Mouse (Mus musculus) mouse embryonic stem cell (cell line): ENCODE data around the gene Me1.

Experiments used
- in situ Hi-C, 2 experiments: fragments of 300-500 bp; cut with MboI; formaldehyde crosslinking; loops; 1 replicate in 1 of 2; 3 replicates in 1 of 2; pipeline ENCODE4 v1.14.3; 2019 to 2020; ENCODE audit warnings: low sequenced_read_pairs in 2 of 2, low pct_unique_long_range_greater_than_20kb in 1 of 2, mixed read lengths in 1 of 2; ENCODE audit not compliant: unreplicated experiment in 1 of 2

The Me1 gene

GRCm38 (mm10) chr9:86675426-86675825 is 20.3 kb downstream of the Me1 start:
- in situ Hi-C loops = no loop called here

DNA sequence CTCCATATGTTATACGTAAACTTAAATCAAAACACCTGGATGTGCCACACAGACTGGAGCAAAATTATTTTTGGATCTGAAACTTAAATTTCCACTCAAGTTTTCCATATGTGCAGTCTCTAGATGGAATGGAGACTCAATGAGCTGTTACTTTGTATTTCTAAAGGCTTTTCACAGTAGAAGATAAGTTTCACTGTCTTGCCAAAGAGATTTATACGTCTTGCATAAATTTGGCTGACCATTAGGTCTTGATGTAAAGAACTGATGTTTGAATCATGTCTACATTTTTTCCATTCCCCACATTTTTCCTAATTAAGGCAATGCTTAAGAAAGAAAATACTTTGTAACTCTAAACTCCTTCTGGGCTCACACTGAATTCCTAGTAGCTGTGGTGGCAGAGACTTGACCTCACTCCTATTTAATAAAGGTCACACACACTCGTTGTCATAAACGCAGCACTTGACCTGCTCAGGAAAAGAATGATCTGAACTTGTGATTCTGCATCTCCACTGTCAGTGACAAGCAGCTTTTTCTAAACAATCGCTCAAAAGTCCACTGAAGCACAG is 22.8 kb downstream of the Me1 start:
- in situ Hi-C loops = no loop called here

GRCm38 (mm10) chr9:86668590-86669252 is 27.0 kb downstream of the Me1 start:
- in situ Hi-C loops = no loop called here

- in situ Hi-C loops = no loop called here
Measured at GRCm38 (mm10) chr9:86667138-86667750, 28.5 kb downstream of the Me1 start.

- in situ Hi-C loops = no loop called here
Measured at GRCm38 (mm10) chr9:86661679-86662078, 34.1 kb downstream of the Me1 start.

DNA sequence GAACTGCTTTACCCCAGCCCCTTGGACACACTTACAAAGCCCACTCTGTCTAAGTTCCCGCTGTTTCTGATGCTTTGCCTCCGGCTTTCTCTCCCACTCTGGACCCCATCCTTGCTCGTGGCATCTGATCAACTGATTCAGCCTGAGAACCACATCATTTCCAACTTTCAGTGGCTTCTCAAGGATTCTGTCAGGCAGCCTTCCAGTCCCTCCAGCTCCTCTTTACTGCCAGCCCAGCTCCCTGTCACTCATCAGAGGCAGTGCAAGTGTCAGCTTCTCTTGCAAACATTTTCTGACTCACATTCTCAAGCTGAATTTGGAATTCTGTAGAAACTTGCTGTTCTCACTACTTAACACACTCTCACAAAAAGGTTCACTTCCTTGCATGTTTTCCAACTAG is 34.5 kb downstream of the Me1 start:
- in situ Hi-C loops = no loop called here

DNA sequence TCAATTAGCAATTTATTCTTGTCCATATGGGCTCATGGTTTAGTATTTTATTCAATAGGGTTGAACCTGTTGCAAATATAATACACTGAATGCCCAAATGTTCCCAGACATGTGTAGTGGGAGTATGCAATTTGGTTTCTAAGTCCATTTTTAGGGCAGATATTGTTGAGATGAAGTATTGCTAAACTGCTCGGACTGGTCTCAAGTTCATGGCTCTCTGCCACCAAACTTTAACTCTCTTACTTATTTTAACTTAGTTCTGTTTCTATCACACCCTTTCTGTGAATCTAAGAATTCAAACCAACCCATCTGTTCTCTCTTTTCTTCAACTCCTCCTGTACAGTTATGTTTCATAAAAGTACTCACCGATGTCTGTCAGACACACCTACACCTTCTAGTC is 35.4 kb downstream of the Me1 start:
- in situ Hi-C loops = no loop called here

DNA sequence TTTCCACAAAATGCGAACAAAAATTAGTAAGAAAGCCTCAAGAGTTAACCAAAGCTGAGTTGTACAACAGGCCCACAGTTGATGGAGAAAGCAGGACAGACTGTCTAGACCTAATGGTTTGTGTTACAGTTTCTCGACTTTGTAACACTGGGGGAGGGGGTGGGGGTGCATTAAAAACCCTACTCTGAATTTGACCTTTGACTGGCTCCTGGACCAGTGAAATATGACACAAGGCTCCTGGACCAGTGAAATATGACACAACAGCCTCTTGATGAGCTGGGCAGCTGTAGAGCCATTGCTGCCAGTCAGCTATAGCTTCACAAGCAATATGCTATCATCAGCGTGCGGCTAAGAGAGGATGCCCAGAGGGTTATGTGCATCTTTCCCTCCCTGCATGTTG is 37.4 kb downstream of the Me1 start:
- in situ Hi-C loops = no loop called here

GRCm38 (mm10) chr9:86652194-86652593 is 43.6 kb downstream of the Me1 start:
- in situ Hi-C loops = no loop called here

DNA sequence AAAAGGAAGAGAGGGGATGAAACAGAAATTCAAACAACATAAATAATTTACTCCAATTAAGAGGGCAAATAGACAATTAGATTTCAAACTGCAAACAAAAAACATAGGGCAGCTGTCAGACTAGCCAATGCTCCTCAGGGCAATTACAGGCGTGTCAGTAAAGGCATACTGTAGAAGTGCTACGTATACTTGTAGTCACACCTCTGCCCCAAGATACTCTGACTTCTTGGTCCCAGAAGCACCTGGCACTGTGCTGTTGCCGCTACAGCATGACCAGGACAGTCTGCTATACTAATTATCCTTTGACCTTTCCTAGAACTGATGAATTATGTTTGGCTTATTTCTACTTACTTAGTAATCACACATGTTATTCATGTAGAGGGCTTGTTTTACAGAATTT is 44.5 kb downstream of the Me1 start:
- in situ Hi-C loops = no loop called here

GRCm38 (mm10) chr9:86650822-86651221 is 44.9 kb downstream of the Me1 start:
- in situ Hi-C loops = no loop called here

DNA sequence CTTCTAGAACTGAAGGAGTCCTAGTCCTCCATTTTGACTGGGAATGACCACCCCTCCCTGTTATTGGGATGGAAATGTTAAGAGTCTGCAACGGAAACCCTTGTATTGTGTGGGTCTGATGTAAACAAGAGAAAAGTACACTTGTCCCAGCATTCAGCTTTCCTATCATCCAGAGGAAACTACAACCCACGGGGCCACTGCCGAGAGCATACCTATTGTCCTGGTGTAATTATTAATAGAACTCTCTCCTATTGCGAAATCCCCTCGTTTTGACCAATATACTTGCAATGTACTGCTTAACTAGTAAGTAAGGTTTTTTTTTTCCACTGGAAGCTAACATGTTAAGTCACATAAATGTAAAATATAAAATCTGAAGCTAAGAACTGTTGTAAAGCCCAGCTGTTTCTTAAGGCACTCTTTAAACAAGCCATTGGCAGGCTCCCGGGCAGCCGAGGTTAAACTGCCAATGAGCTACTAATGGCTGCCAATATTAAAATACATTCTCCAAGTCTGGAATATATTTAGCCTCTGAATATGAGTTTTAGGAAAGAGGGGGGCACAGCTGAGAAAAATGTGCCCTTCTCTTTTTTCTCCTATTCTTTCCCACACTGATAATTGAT is 47.7 kb downstream of the Me1 start:
- in situ Hi-C loops = no loop called here

GRCm38 (mm10) chr9:86646807-86647206 is 48.9 kb downstream of the Me1 start:
- in situ Hi-C loops = no loop called here

DNA sequence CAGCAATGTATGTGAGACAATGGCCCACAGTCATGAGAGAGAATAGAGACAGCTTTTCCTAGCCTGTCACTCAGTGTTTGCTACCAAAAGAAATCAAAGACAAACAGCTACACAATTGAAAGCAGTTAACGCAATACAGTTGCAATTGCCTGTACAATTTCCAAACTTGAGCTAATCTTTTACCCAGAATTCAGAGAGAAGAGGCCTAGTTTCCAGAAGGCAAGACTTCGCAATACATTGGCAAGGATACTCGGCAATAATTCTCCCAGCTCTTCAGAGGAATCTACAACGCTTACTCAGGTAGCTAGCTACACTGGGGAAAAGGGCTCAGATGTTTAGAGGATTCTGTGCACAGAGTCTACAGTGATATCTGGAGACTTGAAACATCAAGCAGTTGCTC is 52.3 kb downstream of the Me1 start:
- in situ Hi-C loops = no loop called here

DNA sequence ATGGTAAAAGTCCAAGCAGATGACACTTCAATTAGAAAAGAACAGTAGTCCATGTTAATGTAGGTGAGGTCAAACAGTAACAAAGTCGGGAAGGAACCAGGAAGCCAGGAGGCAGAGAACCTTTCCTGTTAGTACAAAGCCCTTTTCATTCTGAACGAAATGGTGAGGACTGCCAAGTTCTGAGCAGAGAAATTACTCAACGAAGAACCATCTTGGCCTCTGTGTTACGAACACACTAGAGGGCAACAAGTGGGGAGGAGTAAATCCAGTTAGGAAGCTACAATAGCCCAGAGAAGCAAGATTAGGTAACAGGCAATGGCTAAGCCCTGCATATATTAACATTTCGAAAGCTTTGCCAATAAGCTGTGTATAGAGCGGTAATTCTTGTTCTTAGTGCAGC is 57.0 kb downstream of the Me1 start:
- in situ Hi-C loops = no loop called here

GRCm38 (mm10) chr9:86631153-86631552 is 64.6 kb downstream of the Me1 start:
- in situ Hi-C loops = no loop called here

GRCm38 (mm10) chr9:86630352-86630931 is 65.3 kb downstream of the Me1 start:
- in situ Hi-C loops = no loop called here

DNA sequence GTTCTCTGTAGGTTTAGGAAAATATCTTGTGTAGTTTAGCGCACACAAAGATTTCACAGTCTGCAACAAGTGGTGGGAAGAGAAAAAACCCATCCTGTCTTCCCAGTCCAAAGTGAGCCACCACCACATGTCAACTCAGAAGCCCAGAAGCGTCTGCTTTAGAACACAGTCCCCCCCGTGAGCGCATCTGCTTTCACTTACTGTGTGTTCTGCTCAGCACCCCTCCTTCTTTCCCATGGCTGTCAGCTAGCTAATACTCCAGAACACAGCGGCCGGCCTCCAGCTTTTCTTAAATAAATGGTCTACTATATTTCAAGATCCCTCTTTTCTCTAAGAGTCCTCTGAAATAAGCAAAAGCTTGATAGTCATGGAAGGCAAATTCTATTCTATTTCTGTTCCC is 66.4 kb downstream of the Me1 start:
- in situ Hi-C loops = no loop called here

DNA sequence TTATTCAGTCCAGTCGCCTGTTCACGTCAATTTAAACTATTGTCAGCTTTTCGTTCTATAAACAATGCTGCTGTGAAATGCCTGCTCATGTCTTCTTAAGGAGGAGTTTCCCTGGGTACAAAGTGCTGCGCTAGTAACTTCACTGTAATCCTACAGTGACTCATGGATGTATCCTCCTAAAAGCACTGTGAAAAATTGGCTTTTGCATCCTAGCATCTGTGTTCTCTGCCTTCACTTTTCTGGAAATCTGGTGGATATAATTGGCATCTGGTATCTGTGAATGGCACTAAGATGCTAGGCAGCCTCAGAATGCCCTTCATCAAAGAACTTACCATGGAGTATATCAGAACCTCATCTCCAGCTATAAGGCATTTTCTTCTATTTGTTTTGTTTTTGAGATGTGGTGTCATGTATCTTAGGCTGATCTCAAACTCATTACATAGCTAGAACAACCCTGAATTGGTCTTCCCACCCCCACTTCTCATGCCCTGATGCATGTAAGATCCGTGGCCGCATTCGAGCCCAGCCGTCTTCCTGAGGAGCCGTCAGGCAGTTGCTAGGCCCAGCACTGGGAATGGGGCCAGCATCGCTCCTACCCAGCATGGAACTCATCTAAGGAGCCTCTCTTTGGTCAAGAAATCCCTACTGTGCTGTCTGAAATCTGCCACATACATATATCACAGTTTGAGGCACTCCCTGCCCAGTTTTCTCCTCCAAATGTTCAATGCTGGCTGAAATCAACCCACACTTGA is 67.8 kb downstream of the Me1 start:
- in situ Hi-C loops = no loop called here
